Mouse (Mus musculus) kidney, embryonic 14.5 days (tissue): ENCODE data around the gene Pisd. TPM values are rescaled to one million over a fixed set of nuclear protein-coding genes. Genes with fewer than 3 reads are reported as not detected.
"Not testable (repeated sequence)": the region's sequence is repeated elsewhere in the genome, so short reads cannot be mapped to it uniquely, and the experiment has no call there.

Source experiments
- ATAC-seq: fragments of 200-750 bp; cut with Nextera tagmentation; 2 replicates; pipeline ENCODE4 v1.8.0; 2017; ENCODE audit warnings: moderate number of reproducible peaks, mild to moderate bottlenecking, moderate TSS enrichment, moderate library complexity; ENCODE audit not compliant: low FRiP score, low TSS enrichment
- H3K27ac ChIP-seq: fragments of 300-500 bp; sonication (generic); 2 replicates; pipeline ENCODE4 v1.5.1; 2014; ENCODE audit warnings: low read depth, mild to moderate bottlenecking, low read length, moderate library complexity, mixed read lengths
- H3K27me3 ChIP-seq: fragments of 300-500 bp; sonication (generic); 2 replicates; pipeline ENCODE4 v1.6.1; 2014; ENCODE audit warnings: mild to moderate bottlenecking, low read length; ENCODE audit not compliant: control insufficient read depth, insufficient read depth
- H3K36me3 ChIP-seq: fragments of 300-500 bp; sonication (generic); 2 replicates; pipeline ENCODE4 v1.6.1; 2014; ENCODE audit warnings: low read length, mixed read lengths; ENCODE audit not compliant: control insufficient read depth, insufficient read depth
- H3K4me1 ChIP-seq: fragments of 300-500 bp; sonication (generic); 2 replicates; pipeline ENCODE4 v1.6.1; 2014; ENCODE audit warnings: low read length, mixed read lengths; ENCODE audit not compliant: control insufficient read depth, insufficient read depth
- H3K4me2 ChIP-seq: fragments of 300-500 bp; sonication (generic); replicated peaks from 2 replicates; pipeline ENCODE4 v1.6.1; 2014; ENCODE audit warnings: low read depth, mild to moderate bottlenecking, low read length
- H3K4me3 ChIP-seq: fragments of 300-500 bp; sonication (generic); 2 replicates; pipeline ENCODE4 v1.5.1; 2014; ENCODE audit warnings: mild to moderate bottlenecking, low read length
- H3K9ac ChIP-seq: fragments of 300-500 bp; sonication (generic); 2 replicates; pipeline ENCODE4 v1.6.1; 2014; ENCODE audit warnings: low read depth, mild to moderate bottlenecking, low read length, moderate library complexity
- H3K9me3 ChIP-seq: fragments of 300-500 bp; sonication (generic); 2 replicates; pipeline ENCODE4 v1.6.1; 2016; ENCODE audit warnings: low read length; ENCODE audit not compliant: control insufficient read depth
- WGBS: fragments of 180-500 bp; shearing (Covaris S2); extraction: QIAGEN DNeasy Blood & Tissue Kit; methylation state at CpG from one replicate; pipeline ENCODE4 v1.1.7; 2014; 5-methylcytosine and 5-hydroxymethylcytosine counted together
- polyA plus RNA-seq: library from polyadenylated mRNA; unstranded; fragments of >200 nt; fragmentation: Nextera tagmentation; extraction: Ambion mirVana; gene quantifications from 2 replicates; pipeline ENCODE4 v1.2.1, GENCODE M21; 2014

Gene Pisd
- polyA plus RNA-seq, 1 experiment from 2014 or later = 79.2 TPM

DNA sequence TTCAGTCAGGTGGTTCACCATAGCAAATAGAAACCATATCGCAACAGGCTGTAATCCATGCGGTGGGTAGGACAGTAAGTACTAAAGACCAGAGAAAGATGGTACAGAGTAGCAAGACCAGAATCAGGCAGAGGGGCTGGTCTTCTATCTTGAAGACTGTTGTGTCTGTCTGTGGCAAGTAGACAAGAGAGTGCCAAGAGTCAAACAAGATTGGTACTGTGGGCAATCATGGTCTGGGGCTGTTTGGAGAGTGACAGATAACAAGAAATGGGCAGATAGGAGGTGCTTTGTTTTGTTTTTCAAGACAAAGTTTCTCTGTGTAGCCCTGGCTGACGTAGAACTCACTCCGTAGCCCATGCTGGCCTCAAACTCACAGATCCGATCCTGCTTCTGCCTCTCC is 3.9 kb downstream of the Pisd start:
- H3K4me1 ChIP-seq = peaks cover 4% of the 10 kb centered on the region; the same call in 1 of the 2 replicates
- no peak overlapping the region for H3K9ac ChIP-seq
- no peak overlapping the region for H3K4me3 ChIP-seq
- H3K27ac ChIP-seq = no peak overlapping the region
- no peaks in the 10 kb centered on the region for H3K9me3 ChIP-seq
- ATAC-seq = no peak
- no peak overlapping the region for H3K4me2 ChIP-seq
- 96% methylated on average over 5 of the region's 5 CpGs for WGBS
- no peaks in the 10 kb centered on the region; the same call in 1 of the 2 replicates for H3K36me3 ChIP-seq
- no peaks in the 10 kb centered on the region for H3K27me3 ChIP-seq

DNA sequence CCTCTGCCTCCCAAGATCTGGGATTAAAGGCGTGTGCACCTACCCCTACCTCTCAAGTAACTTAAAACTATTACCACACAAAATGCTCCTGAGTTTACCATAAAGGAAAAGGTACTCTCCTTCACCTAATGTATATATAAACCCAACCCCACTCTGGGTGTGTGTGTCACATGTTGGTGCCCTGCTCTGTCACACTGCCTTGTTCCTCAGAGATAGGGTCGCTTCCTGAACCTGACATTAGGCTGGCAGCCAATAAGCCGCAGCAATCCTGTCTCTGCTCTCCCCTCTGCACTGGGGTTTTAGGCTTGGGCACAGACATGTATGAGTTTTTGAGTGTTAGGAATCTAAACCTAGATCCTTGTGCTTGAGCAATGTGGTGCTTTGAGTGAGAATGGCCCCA is 7.3 kb downstream of the Pisd start:
- no peak overlapping the region for H3K4me2 ChIP-seq
- H3K4me3 ChIP-seq = no peak overlapping the region
- no peaks in the 10 kb centered on the region for H3K9me3 ChIP-seq
- 88% methylated on average over 3 of the region's 3 CpGs for WGBS
- no peak for ATAC-seq
- H3K27me3 ChIP-seq = no peaks in the 10 kb centered on the region
- no peak overlapping the region for H3K27ac ChIP-seq
- H3K36me3 ChIP-seq = peaks cover 4% of the 10 kb centered on the region; the same call in 1 of the 2 replicates
- no peaks in the 10 kb centered on the region for H3K4me1 ChIP-seq
- H3K9ac ChIP-seq = no peak overlapping the region

DNA sequence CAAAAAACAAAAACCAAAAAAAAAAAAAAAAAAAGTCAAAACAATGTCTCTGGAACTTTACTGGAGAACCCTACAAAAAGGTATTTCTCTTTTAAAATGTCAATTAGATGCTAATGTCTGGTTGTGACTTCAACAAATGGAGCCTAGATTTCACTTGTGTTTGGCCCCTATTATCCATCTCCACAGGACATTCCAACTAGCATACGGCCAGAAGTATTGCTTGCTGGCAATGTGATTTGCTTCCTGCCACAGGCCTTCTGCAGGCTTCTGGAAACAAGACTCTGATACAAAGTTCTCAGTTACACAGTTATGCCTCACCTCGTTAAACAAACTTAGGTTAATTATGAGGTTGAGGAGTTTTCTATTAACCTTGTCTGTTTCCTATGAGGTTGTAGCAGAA is 13.1 kb downstream of the Pisd start:
- WGBS = 74% methylated on average over 2 of the region's 2 CpGs
- H3K9me3 ChIP-seq = no peaks in the 10 kb centered on the region
- H3K4me3 ChIP-seq = no peak overlapping the region
- H3K36me3 ChIP-seq = peaks cover 17% of the 10 kb centered on the region; the same call in 1 of the 2 replicates
- no peak overlapping the region for H3K27ac ChIP-seq
- no peak for ATAC-seq
- no peaks in the 10 kb centered on the region for H3K27me3 ChIP-seq
- H3K9ac ChIP-seq = no peak overlapping the region
- H3K4me2 ChIP-seq = no peak overlapping the region
- no peaks in the 10 kb centered on the region for H3K4me1 ChIP-seq

DNA sequence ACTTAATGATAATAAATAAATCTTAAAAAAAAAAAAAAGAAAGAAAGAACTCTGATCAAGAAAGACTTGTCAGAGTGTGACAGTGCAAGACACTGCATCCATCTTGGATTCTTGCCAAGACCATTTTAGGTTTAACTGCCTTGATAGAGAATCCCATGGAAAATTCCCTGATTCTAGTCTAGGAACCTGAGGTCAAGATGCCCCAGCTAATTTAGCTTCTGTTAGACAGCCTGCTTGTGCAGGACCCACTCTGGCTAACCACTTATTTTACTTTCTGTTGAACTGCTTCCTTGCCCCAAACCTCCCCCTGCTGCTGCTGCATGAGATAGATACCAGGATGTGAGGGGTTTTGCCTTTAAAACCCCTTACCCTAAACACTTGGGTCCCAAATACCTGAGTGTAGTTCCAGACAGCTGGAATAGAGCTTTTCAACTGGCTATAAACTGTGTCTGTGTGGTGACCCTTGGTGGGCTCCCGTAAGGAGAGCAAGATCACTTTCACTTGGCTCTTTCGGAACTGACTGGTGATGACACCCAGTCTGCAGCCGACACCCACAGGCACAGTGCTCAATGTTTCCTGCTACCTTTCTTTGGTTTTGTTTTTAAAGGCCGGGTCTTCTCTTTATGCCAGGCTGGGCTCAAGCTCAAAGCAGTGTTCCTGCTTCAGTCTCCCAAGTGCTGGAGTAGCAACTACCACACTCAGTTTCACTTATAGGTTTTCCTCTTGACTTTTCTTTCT is 17.6 kb downstream of the Pisd start:
- no peaks in the 10 kb centered on the region for H3K27me3 ChIP-seq
- whole genome bisulfite sequencing = 65% methylated on average over 4 of the region's 4 CpGs
- no peak overlapping the region for H3K4me2 ChIP-seq
- no peak overlapping the region for H3K27ac ChIP-seq
- no peak for ATAC-seq
- peaks cover 21% of the 10 kb centered on the region for H3K36me3 ChIP-seq
- H3K9me3 ChIP-seq = no peaks in the 10 kb centered on the region
- no peak overlapping the region for H3K9ac ChIP-seq
- H3K4me1 ChIP-seq = no peaks in the 10 kb centered on the region
- no peak overlapping the region for H3K4me3 ChIP-seq

DNA sequence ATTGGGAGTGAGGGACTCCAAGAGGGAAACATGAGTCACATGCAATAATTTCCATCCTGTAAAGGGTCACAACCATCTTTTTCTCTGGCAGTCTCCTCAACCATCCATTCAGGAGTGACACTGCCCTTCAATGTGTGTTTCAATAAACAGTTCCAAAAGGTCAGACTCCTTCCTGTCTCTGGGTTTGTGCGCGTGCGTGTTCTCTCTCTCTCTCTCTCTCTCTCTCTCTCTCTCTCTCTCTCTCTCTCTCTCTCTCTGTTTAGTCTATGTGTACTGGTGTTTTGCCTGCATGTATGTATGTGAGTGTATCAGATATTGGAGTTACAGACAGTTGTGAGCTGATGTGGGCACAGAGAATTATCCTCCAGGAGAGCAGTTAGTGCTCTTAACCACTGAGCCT is 18.4 kb downstream of the Pisd start:
- 68% methylated on average over 3 of the region's 3 CpGs for WGBS
- Histone ChIP-seq H3K4me3 (no peak overlapping the region), H3K4me1 (no peaks in the 10 kb centered on the region), H3K9ac (no peak overlapping the region), H3K4me2 (no peak overlapping the region), H3K36me3 (peaks cover 21% of the 10 kb centered on the region), H3K27ac (no peak overlapping the region), H3K27me3 (no peaks in the 10 kb centered on the region), H3K9me3 (no peaks in the 10 kb centered on the region)
- no peak for ATAC-seq

DNA sequence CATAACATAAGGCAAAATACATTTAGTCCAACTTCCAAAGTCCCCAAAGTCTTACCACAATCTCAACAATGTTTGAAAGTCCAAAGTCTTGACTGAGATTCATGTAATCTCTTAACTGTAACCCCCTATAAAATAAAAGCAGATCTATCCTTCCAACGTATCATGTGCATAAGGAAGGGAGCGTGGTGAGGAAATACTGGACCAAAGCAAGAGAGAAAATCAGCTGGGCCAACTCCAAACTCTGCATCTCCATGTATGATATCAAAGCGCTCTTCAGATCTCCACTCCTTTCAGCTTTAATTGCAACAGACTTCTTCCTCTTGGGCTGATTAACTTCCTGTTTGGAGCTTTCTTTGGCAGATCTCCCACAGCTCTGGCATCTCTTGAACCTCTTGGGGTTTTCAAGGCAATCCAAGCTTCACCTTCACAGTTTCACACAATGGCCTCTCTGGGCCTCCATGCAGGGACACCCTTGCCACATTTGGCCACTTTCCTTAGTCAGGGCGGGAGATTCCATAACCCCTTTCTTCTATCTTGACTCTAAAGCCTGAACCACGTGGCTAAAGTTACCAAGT is 23.8 kb downstream of the Pisd start:
- Histone ChIP-seq H3K27me3 (no peaks in the 10 kb centered on the region), H3K4me3 (no peak overlapping the region), H3K36me3 (peaks cover 11% of the 10 kb centered on the region), H3K4me2 (no peak overlapping the region), H3K27ac (no peak overlapping the region), H3K4me1 (no peaks in the 10 kb centered on the region), H3K9me3 (no peaks in the 10 kb centered on the region), H3K9ac (no peak overlapping the region)
- 85% methylated on average over 5 of the region's 5 CpGs for WGBS
- ATAC-seq = no peak

DNA sequence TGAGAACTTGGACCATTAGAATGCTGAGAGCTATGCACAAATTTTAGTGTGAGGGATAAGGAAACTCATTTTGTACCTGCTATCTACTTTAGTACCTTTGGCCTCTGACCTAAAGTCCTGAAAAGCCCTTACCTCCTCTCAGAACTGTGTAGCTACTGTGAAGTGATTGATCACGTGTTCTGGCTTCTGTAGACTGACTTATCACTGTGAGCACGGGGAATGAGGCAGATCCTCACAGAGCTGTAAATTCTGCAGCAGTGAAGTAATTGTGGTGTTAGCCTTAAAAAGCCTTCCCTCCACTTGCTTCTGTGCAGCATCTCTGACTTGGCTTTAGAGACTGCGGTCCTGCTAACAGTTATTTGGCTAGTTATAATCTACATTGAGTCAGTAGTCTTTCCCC is 24.7 kb downstream of the Pisd start:
- Histone ChIP-seq H3K4me3 (no peak overlapping the region), H3K4me1 (no peaks in the 10 kb centered on the region), H3K36me3 (peaks cover 11% of the 10 kb centered on the region), H3K9me3 (no peaks in the 10 kb centered on the region), H3K27ac (no peak overlapping the region), H3K9ac (no peak overlapping the region), H3K27me3 (no peaks in the 10 kb centered on the region), H3K4me2 (no peak overlapping the region)
- no peak for ATAC-seq
- WGBS = 86% methylated on average over 3 of the region's 3 CpGs

DNA sequence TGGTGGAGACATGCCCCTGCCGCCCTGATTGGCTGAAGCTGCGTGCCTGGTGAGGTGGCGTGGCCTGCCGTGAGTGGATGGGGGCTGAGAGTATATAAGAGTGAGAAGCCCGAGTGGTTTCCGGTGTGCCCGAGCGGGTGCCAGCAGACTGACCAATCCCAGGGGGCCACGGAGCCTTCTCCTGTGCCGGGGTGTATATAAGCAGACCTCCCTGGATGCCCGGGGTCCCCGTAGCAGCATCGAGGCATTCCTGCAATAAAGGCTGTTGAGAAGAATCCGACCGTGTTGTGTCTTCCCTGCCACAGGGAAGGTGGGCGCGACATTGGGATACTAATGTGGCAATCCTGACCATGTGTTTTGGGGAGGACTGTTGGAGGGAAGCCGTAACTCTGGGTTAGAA is 25.1 kb downstream of the Pisd start:
- H3K9ac ChIP-seq, H3K4me1 ChIP-seq, ATAC-seq, H3K27ac ChIP-seq, H3K9me3 ChIP-seq, H3K4me3 ChIP-seq, H3K4me2 ChIP-seq, H3K27me3 ChIP-seq: not testable (repeated sequence)
- WGBS = 95% methylated on average over 15 of the region's 18 CpGs
- peaks cover 11% of the 10 kb centered on the region for H3K36me3 ChIP-seq

DNA sequence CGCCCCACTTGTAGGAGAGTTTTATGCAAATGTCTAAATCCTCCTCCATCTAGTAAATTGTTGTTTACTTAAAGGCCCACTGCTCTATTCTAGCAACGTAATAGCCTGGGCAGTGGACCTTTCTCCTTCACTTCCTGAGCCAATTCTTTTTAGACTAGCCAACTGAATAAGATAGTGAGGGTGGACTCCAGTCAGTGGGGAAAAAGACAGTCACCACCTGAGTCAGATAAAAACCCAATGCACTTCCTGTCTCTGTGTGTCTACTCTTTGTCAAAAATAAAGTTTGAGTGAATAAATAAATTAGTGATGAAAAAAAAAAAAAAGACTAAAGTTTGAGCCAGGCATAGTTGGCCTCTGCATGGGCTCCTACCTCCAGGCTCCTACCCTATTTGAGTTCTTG is 25.8 kb downstream of the Pisd start:
- WGBS = 80% methylated on average over 2 of the region's 2 CpGs
- Histone ChIP-seq H3K9me3 (no peaks in the 10 kb centered on the region), H3K9ac (no peak overlapping the region), H3K27me3 (no peaks in the 10 kb centered on the region), H3K4me3 (no peak overlapping the region), H3K36me3 (peaks cover 11% of the 10 kb centered on the region), H3K4me2 (no peak overlapping the region), H3K4me1 (no peaks in the 10 kb centered on the region), H3K27ac (no peak overlapping the region)
- no peak for ATAC-seq
